Comparison of ENCODE assay signal across 28 mouse cellular contexts in the genomic region with DNA sequence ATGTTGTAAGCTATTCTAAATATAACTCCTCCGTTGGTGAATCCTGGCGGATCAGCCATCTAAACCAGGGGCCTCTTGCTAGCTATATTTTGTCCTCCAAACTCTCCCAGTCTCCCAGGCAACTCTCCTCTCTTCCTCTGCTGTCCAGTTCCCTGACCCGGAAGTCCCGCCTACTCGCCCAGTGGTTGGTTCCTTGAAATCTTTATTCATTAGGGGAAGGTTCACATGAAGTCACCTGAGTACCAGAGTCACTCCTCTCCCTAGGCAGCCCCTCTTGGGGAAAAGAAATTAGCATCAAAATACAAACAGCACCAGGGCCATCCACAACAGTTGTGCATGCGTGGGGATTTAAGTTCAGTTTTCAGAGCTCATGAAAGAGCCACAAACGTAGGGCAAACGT. TPM values are rescaled to one million over a fixed set of nuclear protein-coding genes. Genes with fewer than 3 reads are reported as not detected.
DNase-seq lines count a peak whose midpoint lies in the region; ATAC-seq and TF ChIP-seq lines count a peak whose summit lies in the region.
"Had no signal": no experiment of that assay in that cellular context is flagged by ENCODE, and none has a peak within 500 bp of the region (broad histone marks: within the 10 kb centered on the region; RNA-seq: fewer than 3 reads in every experiment).

No protein-coding gene starts in this region.

- no peak for DNase-seq in forebrain, postnatal 0 days
- peak; percentile 73 for DNase-seq in midbrain, embryonic 11.5 days (ENCODE audit: low spot score, missing footprints)
- peak; percentile 59 for DNase-seq in WW6 (ENCODE audit: low read depth, low spot score)
- DNase-seq in right cerebral cortex, postnatal 10 days (ENCODE audit: low spot score in 2 of 2) = no peak
- DNase-seq: adrenal gland, postnatal 36 days; cerebellum, adult 8-10 months; cerebellum, postnatal 25 days; gastrocnemius, adult 2 months; gastrocnemius, postnatal 36 days; heart, adult 2 months; kidney, adult 2 months; kidney, postnatal 4 days; thymus, postnatal 14 days had no signal

- 37% methylated on average over 8 of the region's 8 CpGs for WGBS in forebrain, postnatal 0 days
- WGBS in forebrain, embryonic 13.5 days = 38% methylated on average over 8 of the region's 8 CpGs
- 48% methylated on average over 8 of the region's 8 CpGs for WGBS in midbrain, embryonic 11.5 days
- 45% methylated on average over 8 of the region's 8 CpGs for WGBS in midbrain, embryonic 13.5 days
- 58% methylated on average over 8 of the region's 8 CpGs for WGBS in kidney, embryonic 16.5 days

- ATAC-seq in forebrain, postnatal 0 days = 0 out of 2 replicates have a peak, but pooled peaks have one; percentile 14
- no peak for ATAC-seq in forebrain, embryonic 13.5 days
- no peak for ATAC-seq in midbrain, embryonic 11.5 days (ENCODE audit: low FRiP score)
- no peak for ATAC-seq in midbrain, embryonic 13.5 days
- no peak for ATAC-seq in kidney, embryonic 16.5 days (ENCODE audit: low FRiP score, low TSS enrichment)
- ATAC-seq: hindbrain, postnatal 0 days; intestine, embryonic 15.5 days had no signal

- TF ChIP-seq CTCF in forebrain, postnatal 0 days (IDR thresholded peaks at IDR 0.05; ENCODE audit: low read depth) = no peak

- no peaks in the 10 kb centered on the region for H3K4me1 ChIP-seq in forebrain, postnatal 0 days (ENCODE audit: insufficient read depth)
- no peaks in the 10 kb centered on the region for H3K4me1 ChIP-seq in forebrain, embryonic 13.5 days
- no peaks in the 10 kb centered on the region for H3K4me1 ChIP-seq in midbrain, embryonic 11.5 days (ENCODE audit: control insufficient read depth, insufficient read depth, low read length)
- H3K4me1 ChIP-seq in midbrain, embryonic 13.5 days (replicated peaks) = no peaks in the 10 kb centered on the region
- no peaks in the 10 kb centered on the region for H3K4me1 ChIP-seq in kidney, embryonic 16.5 days (ENCODE audit: insufficient read depth, low read length)
- H3K4me1 ChIP-seq: embryonic facial prominence, embryonic 15.5 days; forebrain, embryonic 12.5 days; hindbrain, embryonic 12.5 days; intestine, embryonic 15.5 days; neural tube, embryonic 12.5 days had no signal

- no peak overlapping the region for H3K4me3 ChIP-seq in forebrain, postnatal 0 days (ENCODE audit: low read depth, low read length)
- no peak overlapping the region for H3K4me3 ChIP-seq in forebrain, embryonic 13.5 days
- H3K4me3 ChIP-seq in midbrain, embryonic 11.5 days (ENCODE audit: low read depth, low read length) = no peak overlapping the region
- no peak overlapping the region for H3K4me3 ChIP-seq in midbrain, embryonic 13.5 days (replicated peaks)
- H3K4me3 ChIP-seq in kidney, embryonic 16.5 days (ENCODE audit: low read length) = no peak overlapping the region
- H3K4me3 ChIP-seq: embryonic facial prominence, embryonic 10.5 days; embryonic facial prominence, embryonic 15.5 days; forebrain, embryonic 12.5 days; gastrocnemius, adult 2 months; heart, adult 2 months; heart, embryonic 13.5 days; hindbrain, embryonic 12.5 days; intestine, embryonic 15.5 days; limb, embryonic 13.5 days; myocyte; neural tube, embryonic 12.5 days had no signal

- no peak overlapping the region for H3K9ac ChIP-seq in forebrain, postnatal 0 days
- H3K9ac ChIP-seq in forebrain, embryonic 13.5 days = no peak overlapping the region
- no peak overlapping the region for H3K9ac ChIP-seq in midbrain, embryonic 11.5 days (ENCODE audit: low read length)
- no peak overlapping the region for H3K9ac ChIP-seq in midbrain, embryonic 13.5 days (replicated peaks)
- no peak overlapping the region for H3K9ac ChIP-seq in kidney, embryonic 16.5 days (replicated peaks; ENCODE audit: low read length)
- H3K9ac ChIP-seq: embryonic facial prominence, embryonic 15.5 days; forebrain, embryonic 12.5 days; heart, embryonic 13.5 days; hindbrain, embryonic 12.5 days; intestine, embryonic 15.5 days; limb, embryonic 13.5 days; neural tube, embryonic 12.5 days had no signal

- no peak overlapping the region for H3K4me2 ChIP-seq in forebrain, postnatal 0 days (ENCODE audit: low read depth)
- no peak overlapping the region for H3K4me2 ChIP-seq in forebrain, embryonic 13.5 days
- H3K4me2 ChIP-seq in midbrain, embryonic 11.5 days = no peak overlapping the region
- H3K4me2 ChIP-seq in midbrain, embryonic 13.5 days (replicated peaks) = no peak overlapping the region
- H3K4me2 ChIP-seq in kidney, embryonic 16.5 days (replicated peaks; ENCODE audit: low read depth, low read length) = no peak overlapping the region
- H3K4me2 ChIP-seq: embryonic facial prominence, embryonic 15.5 days; forebrain, embryonic 12.5 days; heart, embryonic 13.5 days; hindbrain, embryonic 12.5 days; intestine, embryonic 15.5 days; limb, embryonic 13.5 days; liver, embryonic 11.5 days; neural tube, embryonic 12.5 days had no signal

- no peaks in the 10 kb centered on the region for H3K27me3 ChIP-seq in forebrain, postnatal 0 days (ENCODE audit: insufficient read depth, low read length)
- no peaks in the 10 kb centered on the region for H3K27me3 ChIP-seq in forebrain, embryonic 13.5 days
- no peaks in the 10 kb centered on the region for H3K27me3 ChIP-seq in midbrain, embryonic 11.5 days (ENCODE audit: control insufficient read depth, insufficient read depth, low read length)
- H3K27me3 ChIP-seq in midbrain, embryonic 13.5 days = no peaks in the 10 kb centered on the region
- H3K27me3 ChIP-seq in kidney, embryonic 16.5 days (ENCODE audit: insufficient read depth, low read length) = no peaks in the 10 kb centered on the region
- H3K27me3 ChIP-seq: embryonic facial prominence, embryonic 15.5 days; forebrain, embryonic 12.5 days; heart, embryonic 13.5 days; hindbrain, embryonic 12.5 days; intestine, embryonic 15.5 days; limb, embryonic 13.5 days; neural tube, embryonic 12.5 days had no signal

- no peaks in the 10 kb centered on the region for H3K9me3 ChIP-seq in forebrain, postnatal 0 days (ENCODE audit: low read length)
- H3K9me3 ChIP-seq in forebrain, embryonic 13.5 days (replicated peaks) = no peaks in the 10 kb centered on the region
- H3K9me3 ChIP-seq in midbrain, embryonic 11.5 days (ENCODE audit: control insufficient read depth, low read length) = no peaks in the 10 kb centered on the region
- no peaks in the 10 kb centered on the region for H3K9me3 ChIP-seq in midbrain, embryonic 13.5 days
- no peaks in the 10 kb centered on the region for H3K9me3 ChIP-seq in kidney, embryonic 16.5 days (ENCODE audit: low read length)
- H3K9me3 ChIP-seq: embryonic facial prominence, embryonic 10.5 days; embryonic facial prominence, embryonic 15.5 days; forebrain, embryonic 12.5 days; heart, embryonic 13.5 days; hindbrain, embryonic 12.5 days; intestine, embryonic 15.5 days; limb, embryonic 13.5 days; neural tube, embryonic 12.5 days had no signal

- no peak overlapping the region for H3K27ac ChIP-seq in forebrain, postnatal 0 days (ENCODE audit: low read depth, low read length)
- no peak overlapping the region for H3K27ac ChIP-seq in forebrain, embryonic 13.5 days
- H3K27ac ChIP-seq in midbrain, embryonic 11.5 days (ENCODE audit: low read depth, low read length) = no peak overlapping the region
- no peak overlapping the region for H3K27ac ChIP-seq in midbrain, embryonic 13.5 days
- no peak overlapping the region for H3K27ac ChIP-seq in kidney, embryonic 16.5 days (ENCODE audit: low read length)
- H3K27ac ChIP-seq: embryonic facial prominence, embryonic 10.5 days; embryonic facial prominence, embryonic 15.5 days; forebrain, embryonic 12.5 days; gastrocnemius, adult 2 months; heart, adult 2 months; heart, embryonic 13.5 days; hindbrain, embryonic 12.5 days; hindbrain, postnatal 0 days; intestine, embryonic 15.5 days; kidney, postnatal 0 days; limb, embryonic 13.5 days; neural tube, embryonic 12.5 days had no signal

- peaks cover 10% of the 10 kb centered on the region; the same call in 1 of the 2 replicates for H3K36me3 ChIP-seq in forebrain, postnatal 0 days (ENCODE audit: insufficient read depth)
- peaks cover 9% of the 10 kb centered on the region; the same call in 1 of the 2 replicates for H3K36me3 ChIP-seq in forebrain, embryonic 13.5 days (ENCODE audit: poor library complexity, severe bottlenecking)
- H3K36me3 ChIP-seq in midbrain, embryonic 11.5 days (ENCODE audit: control insufficient read depth, insufficient read depth, low read length) = no peaks in the 10 kb centered on the region
- peaks cover 22% of the 10 kb centered on the region for H3K36me3 ChIP-seq in midbrain, embryonic 13.5 days
- H3K36me3 ChIP-seq in kidney, embryonic 16.5 days (ENCODE audit: insufficient read depth, low read length) = no peaks in the 10 kb centered on the region
- H3K36me3 ChIP-seq: embryonic facial prominence, embryonic 15.5 days; intestine, embryonic 15.5 days had no signal

RNA-seq across cellular contexts. Expression of gene Rnasel, which starts 17.1 kb away (rescaled TPM):
- 39.5 and 43.9 TPM in 2 replicates for total RNA-seq in forebrain, postnatal 0 days (2014; rRNA removed)
- 10.7 and 19.5 TPM in 2 replicates for polyA plus RNA-seq in forebrain, postnatal 0 days (2015; fragmentation: Nextera tagmentation; extraction: Ambion mirVana)
- 38.1 and 41.9 TPM in 2 replicates for polyA plus RNA-seq in forebrain, embryonic 13.5 days (2015; fragmentation: Nextera tagmentation; extraction: Ambion mirVana)
- 27.5 and 28.3 TPM in 2 replicates for polyA plus RNA-seq in midbrain, embryonic 11.5 days (2014; fragmentation: Nextera tagmentation; extraction: Ambion mirVana)
- polyA plus RNA-seq in midbrain, embryonic 13.5 days (2015; fragmentation: Nextera tagmentation; extraction: Ambion mirVana) = 57.3 and 62.8 TPM in 2 replicates
- 10.7 and 12.4 TPM in 2 replicates for polyA plus RNA-seq in kidney, embryonic 16.5 days (2015; fragmentation: Nextera tagmentation; extraction: Ambion mirVana)

RNA-seq across cellular contexts. Expression of gene Rgs16, which starts 26.1 kb away (rescaled TPM):
- 7.9 and 9.6 TPM in 2 replicates for total RNA-seq in forebrain, postnatal 0 days (2014; rRNA removed)
- 15.5 and 16.7 TPM in 2 replicates for polyA plus RNA-seq in forebrain, postnatal 0 days (2015; fragmentation: Nextera tagmentation; extraction: Ambion mirVana)
- 38.5 and 43.7 TPM in 2 replicates for polyA plus RNA-seq in forebrain, embryonic 13.5 days (2015; fragmentation: Nextera tagmentation; extraction: Ambion mirVana)
- 20.3 and 21.6 TPM in 2 replicates for polyA plus RNA-seq in midbrain, embryonic 11.5 days (2014; fragmentation: Nextera tagmentation; extraction: Ambion mirVana)
- polyA plus RNA-seq in midbrain, embryonic 13.5 days (2015; fragmentation: Nextera tagmentation; extraction: Ambion mirVana) = 34.5 and 34.6 TPM in 2 replicates
- 4.5 and 5.0 TPM in 2 replicates for polyA plus RNA-seq in kidney, embryonic 16.5 days (2015; fragmentation: Nextera tagmentation; extraction: Ambion mirVana)

Comparison
In these comparisons a context has a peak if more than half of its experiments do, and no peak if none do; other contexts are left out.
1. DNase-seq: peak in midbrain, embryonic 11.5 days (single experiment) and WW6 (single experiment); none in forebrain, postnatal 0 days (single experiment) and right cerebral cortex, postnatal 10 days (0 of 2).